Mouse (Mus musculus) embryonic facial prominence, embryonic 14.5 days (tissue): ENCODE results near the gene Ubap1l. TPM values are rescaled to one million over a fixed set of nuclear protein-coding genes. Genes with fewer than 3 reads are reported as not detected.
A peak's percentile ranks its signal among the peaks of the same experiment; 100 is the strongest.
"Not testable (repeated sequence)": the region's sequence is repeated elsewhere in the genome, so short reads cannot be mapped to it uniquely, and the experiment has no call there.

Experiments used
- ATAC-seq: fragments of 200-750 bp; cut with Nextera tagmentation; 2 replicates; pipeline ENCODE4 v1.8.0; 2017; ENCODE audit warnings: low read depth, moderate number of reproducible peaks, moderate TSS enrichment
- DNase-seq: peaks from one replicate; pipeline ENCODE4 v3.0.0-alpha.2; 2015; ENCODE audit warnings: low spot score
- H3K27ac ChIP-seq: fragments of 300-500 bp; sonication (generic); replicated peaks from 2 replicates; pipeline ENCODE4 v1.5.1; 2014; ENCODE audit warnings: low read depth, mild to moderate bottlenecking, low read length, moderate library complexity
- H3K27me3 ChIP-seq: fragments of 300-500 bp; sonication (generic); replicated peaks from 2 replicates; pipeline ENCODE4 v1.6.1; 2014; ENCODE audit warnings: low read length; ENCODE audit not compliant: control insufficient read depth, insufficient read depth
- H3K36me3 ChIP-seq: fragments of 300-500 bp; sonication (generic); 2 replicates; pipeline ENCODE4 v1.6.1; 2014; ENCODE audit warnings: low read length, mixed read lengths; ENCODE audit not compliant: control insufficient read depth, insufficient read depth
- H3K4me1 ChIP-seq: fragments of 300-500 bp; sonication (generic); 2 replicates; pipeline ENCODE4 v1.6.1; 2014; ENCODE audit warnings: antibody characterized with exemption, low read length; ENCODE audit not compliant: control insufficient read depth, insufficient read depth
- H3K4me2 ChIP-seq: fragments of 300-500 bp; sonication (generic); 2 replicates; pipeline ENCODE4 v1.6.1; 2014; ENCODE audit warnings: low read depth, mild to moderate bottlenecking, low read length, moderate library complexity, mixed read lengths
- H3K4me3 ChIP-seq: fragments of 300-500 bp; sonication (generic); 2 replicates; pipeline ENCODE4 v1.5.1; 2014; ENCODE audit warnings: low read depth, mild to moderate bottlenecking, low read length
- H3K9ac ChIP-seq: fragments of 300-500 bp; sonication (generic); 2 replicates; pipeline ENCODE4 v1.6.1; 2014; ENCODE audit warnings: low read depth, mild to moderate bottlenecking, low read length, moderate library complexity, mixed read lengths
- H3K9me3 ChIP-seq: fragments of 300-500 bp; sonication (generic); 2 replicates; pipeline ENCODE4 v1.6.1; 2016; ENCODE audit warnings: low read length; ENCODE audit not compliant: control insufficient read depth
- WGBS: fragments of 180-500 bp; shearing (Covaris S2); extraction: QIAGEN DNeasy Blood & Tissue Kit; methylation state at CpG from one replicate; pipeline ENCODE4 v1.1.7; 2014; 5-methylcytosine and 5-hydroxymethylcytosine counted together
- polyA plus RNA-seq: library from polyadenylated mRNA; unstranded; fragments of >200 nt; fragmentation: Nextera tagmentation; extraction: Ambion mirVana; gene quantifications from 2 replicates; pipeline ENCODE4 v1.2.1, GENCODE M21; 2014

Gene Ubap1l
- polyA plus RNA-seq, 1 experiment from 2014 or later, result 0.72 TPM

DNA sequence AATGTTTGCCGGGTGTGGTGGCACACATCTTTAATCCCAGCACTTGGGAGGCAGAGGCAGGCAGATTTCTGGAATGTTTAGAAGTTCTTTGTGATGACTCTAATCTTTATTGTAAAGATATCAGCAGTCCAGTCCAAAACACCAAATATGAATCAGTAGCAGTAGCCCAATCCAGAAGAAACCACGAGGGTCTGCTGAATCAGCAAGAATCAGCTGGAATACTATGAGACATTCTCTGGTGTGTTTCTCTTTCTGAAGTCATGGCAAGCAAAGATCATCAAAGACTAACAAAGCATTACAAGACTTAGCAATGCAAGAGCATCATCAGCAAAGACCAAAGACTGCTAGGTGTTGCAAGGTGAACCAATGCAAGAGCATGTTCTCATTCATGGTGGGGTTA, 20.4 kb upstream of the Ubap1l start:
- Histone ChIP-seq H3K27me3 (no peaks in the 10 kb centered on the region), H3K27ac (no peak overlapping the region), H3K36me3 (no peaks in the 10 kb centered on the region), H3K4me2 (no peak overlapping the region), H3K4me3 (no peak overlapping the region), H3K9ac (no peak overlapping the region), H3K9me3 (no peaks in the 10 kb centered on the region), H3K4me1 (no peaks in the 10 kb centered on the region)
- no peak for DNase-seq
- no peak for ATAC-seq
- WGBS, result 79% methylated on average over 2 of the region's 2 CpGs

DNA sequence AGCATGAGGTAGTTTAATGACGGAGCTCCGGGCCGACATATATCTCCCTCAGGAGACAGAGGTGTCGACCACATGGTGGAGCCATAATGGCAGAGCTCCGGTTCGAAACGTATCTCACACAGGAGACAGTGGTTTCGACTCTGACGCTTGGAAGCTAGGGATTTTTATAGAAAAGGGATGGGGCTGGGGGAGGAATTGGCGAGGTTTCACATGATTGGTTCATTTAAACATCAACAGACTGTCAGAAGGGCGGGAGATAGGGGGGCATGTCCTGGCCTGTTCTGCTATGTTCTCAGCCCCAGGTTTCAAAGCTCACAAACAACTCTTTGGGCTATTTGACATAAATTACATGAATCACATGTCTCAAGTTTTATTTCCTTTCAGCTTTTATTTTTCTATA, 15.4 kb upstream of the Ubap1l start:
- not testable (repeated sequence) for H3K9me3 ChIP-seq, H3K36me3 ChIP-seq, ATAC-seq, H3K27me3 ChIP-seq, H3K4me1 ChIP-seq, DNase-seq
- 65% methylated on average over 11 of the region's 11 CpGs for WGBS
- H3K9ac ChIP-seq, result peak overlapping the region; percentile 98
- peak overlapping the region; percentile 95 for H3K27ac ChIP-seq
- H3K4me2 ChIP-seq, result peak overlapping the region; percentile 81
- H3K4me3 ChIP-seq, result peak overlapping the region; percentile 96

DNA sequence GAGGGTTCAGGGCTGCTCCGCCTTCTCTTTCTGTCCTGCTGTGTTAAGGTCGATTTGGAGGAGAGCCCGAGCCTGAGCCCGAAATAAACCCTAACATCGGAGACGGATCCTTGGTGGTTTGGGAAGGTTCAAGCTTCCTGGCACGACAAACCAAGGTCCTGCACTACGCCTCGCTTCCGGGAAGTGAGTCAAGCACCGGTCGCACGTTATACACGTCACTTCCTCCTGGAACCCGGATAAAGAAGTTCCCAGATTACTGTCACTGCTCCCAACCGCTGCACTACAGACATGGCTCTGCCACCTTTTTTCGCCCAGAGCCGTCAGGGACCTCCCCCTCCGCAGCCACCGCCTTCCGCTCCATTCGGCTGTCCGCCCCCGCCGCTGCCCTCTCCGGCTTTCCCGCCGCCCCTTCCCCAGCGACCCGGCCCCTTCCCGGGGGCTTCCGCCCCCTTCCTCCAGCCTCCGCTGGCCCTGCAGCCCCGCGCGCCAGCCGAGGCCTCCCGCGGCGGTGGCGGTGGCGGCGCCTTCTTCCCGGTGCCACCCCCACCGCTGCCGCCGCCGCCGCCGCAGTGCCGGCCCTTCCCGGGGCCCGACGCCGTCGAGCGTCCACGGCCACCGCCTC, 14.9 kb upstream of the Ubap1l start, which contains the start of gene Pdcd7:
Gene Pdcd7 (plus strand): TSS at position 251 of the 622 bp plus-strand sequence.
- no peaks in the 10 kb centered on the region for H3K9me3 ChIP-seq
- H3K27ac ChIP-seq, result peak within 1 kb of the TSS; percentile 95
- H3K4me1 ChIP-seq, result peaks cover 9% of the 10 kb centered on the region
- no peaks in the 10 kb centered on the region for H3K27me3 ChIP-seq
- peak within 1 kb of the TSS; percentile 81 for H3K4me2 ChIP-seq
- DNase-seq, result peak; percentile 99
- peak; percentile 97 for ATAC-seq
- WGBS, result under 1% methylated on average over 44 of the region's 59 CpGs
- H3K4me3 ChIP-seq, result peak within 1 kb of the TSS; percentile 96
- H3K36me3 ChIP-seq, result no peaks in the 10 kb centered on the region
- peak within 1 kb of the TSS; percentile 98 for H3K9ac ChIP-seq

DNA sequence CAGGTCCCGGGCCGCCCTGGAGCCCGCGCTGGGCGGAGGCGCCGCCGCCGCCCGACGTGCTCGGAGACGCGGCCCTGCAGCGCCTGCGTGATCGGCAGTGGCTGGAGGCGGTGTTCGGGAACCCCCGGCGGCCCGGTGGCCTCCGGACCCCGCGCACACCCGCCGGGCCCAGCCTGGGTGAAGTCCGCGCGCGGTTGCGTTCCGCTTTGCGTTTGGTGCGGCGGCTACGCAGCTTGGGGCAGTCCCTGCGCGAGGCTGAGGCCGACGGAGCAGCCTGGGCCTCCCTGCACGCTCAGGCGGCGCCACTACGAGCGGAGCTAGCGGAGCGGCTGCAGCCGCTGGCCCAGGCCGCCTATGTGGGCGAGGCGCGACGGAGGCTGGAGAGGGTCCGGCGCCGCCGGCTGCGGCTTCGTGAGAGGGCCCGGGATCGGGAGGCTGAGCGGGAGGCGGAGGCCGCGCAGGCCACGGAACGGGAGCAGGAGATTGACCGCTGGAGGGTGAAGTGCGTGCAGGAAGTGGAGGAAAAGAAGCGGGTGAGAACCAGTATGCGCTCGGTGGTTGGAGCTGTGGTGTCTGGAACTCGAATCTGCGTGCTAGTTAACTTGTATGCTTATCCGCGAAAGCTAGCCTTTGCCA, 14.2 kb upstream of the Ubap1l start:
- peaks cover 9% of the 10 kb centered on the region for H3K4me1 ChIP-seq

DNA sequence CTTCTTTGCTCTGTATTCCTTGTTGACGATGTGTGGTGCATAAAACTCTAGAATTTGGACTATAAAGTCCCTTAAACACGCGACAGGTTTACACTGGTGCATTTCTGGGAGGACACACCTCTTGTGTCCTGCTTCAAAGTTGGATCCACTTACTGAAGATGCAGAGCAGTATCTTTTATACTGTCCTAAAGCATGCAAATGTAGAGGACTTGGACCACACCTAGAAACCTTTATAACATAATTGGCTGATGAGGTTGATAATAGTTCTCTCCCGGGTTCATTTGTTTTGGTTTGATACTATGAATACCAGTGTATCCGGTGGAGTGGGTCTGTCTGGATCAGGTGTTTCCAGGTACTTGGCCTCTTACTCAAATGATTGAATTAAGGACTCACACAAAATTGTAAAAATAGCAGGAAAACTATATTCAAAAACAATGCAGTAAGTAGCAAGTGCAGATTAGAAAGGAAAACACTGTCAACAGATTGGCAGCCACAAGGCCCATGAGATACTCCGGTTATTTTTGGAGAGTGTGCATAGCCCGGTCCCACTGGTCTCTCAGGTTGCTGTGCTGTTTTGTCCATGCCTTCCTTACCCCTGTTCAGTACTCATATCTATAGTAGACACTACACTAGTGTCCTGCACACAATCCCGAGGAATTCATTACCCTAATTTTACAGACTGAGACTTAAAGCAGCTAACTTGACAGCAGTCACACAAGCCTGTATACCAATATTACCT, 13.6 kb upstream of the Ubap1l start:
- peak overlapping the region; percentile 95 for H3K27ac ChIP-seq
- ATAC-seq (no peak), DNase-seq (no peak)
- 42% methylated on average over 8 of the region's 8 CpGs for WGBS
- H3K4me2 ChIP-seq, result peak overlapping the region; percentile 81
- H3K9ac ChIP-seq, result peak overlapping the region; percentile 98
- no peaks in the 10 kb centered on the region for H3K27me3 ChIP-seq
- peaks cover 9% of the 10 kb centered on the region for H3K4me1 ChIP-seq
- no peaks in the 10 kb centered on the region for H3K9me3 ChIP-seq
- H3K4me3 ChIP-seq, result peak overlapping the region; percentile 96
- H3K36me3 ChIP-seq, result no peaks in the 10 kb centered on the region

More for the DNA sequence above, 14.2 kb upstream of the Ubap1l start:
- H3K27me3 ChIP-seq, result no peaks in the 10 kb centered on the region
- DNase-seq, result peak; percentile 15
- peak overlapping the region; percentile 95 for H3K27ac ChIP-seq
- peak overlapping the region; percentile 98 for H3K9ac ChIP-seq
- peak overlapping the region; percentile 81 for H3K4me2 ChIP-seq
- WGBS, result 1% methylated on average over 46 of the region's 77 CpGs
- H3K36me3 ChIP-seq, result no peaks in the 10 kb centered on the region
- ATAC-seq, result peak; percentile 78
- H3K9me3 ChIP-seq, result no peaks in the 10 kb centered on the region
- peak overlapping the region; percentile 96 for H3K4me3 ChIP-seq

DNA sequence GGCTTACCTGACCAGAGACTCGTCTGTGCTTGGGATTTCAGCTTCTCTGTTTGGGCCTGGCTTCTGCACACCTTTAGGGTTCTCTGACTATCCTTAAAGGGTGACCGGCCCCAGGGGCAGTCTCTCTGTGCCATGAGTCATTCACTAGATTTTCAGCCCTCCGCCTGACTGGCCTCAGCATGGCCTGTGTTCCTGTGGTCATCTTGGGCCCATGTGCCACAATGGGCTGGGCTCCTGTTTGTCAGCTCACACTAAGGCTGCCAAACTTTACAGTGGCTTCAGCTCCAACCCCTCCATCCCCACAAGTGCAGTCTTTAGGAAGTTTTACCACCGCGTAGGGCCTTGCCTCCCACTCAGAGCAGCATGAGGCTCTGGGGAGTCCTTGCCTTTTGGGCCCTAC, 7.6 kb upstream of the Ubap1l start:
- WGBS, result 92% methylated on average over 5 of the region's 5 CpGs
- ATAC-seq (no peak), DNase-seq (no peak)
- no peak overlapping the region for H3K9ac ChIP-seq
- no peaks in the 10 kb centered on the region; the same call in 1 of the 2 replicates for H3K4me1 ChIP-seq
- H3K27me3 ChIP-seq, result no peaks in the 10 kb centered on the region
- no peak overlapping the region for H3K27ac ChIP-seq
- H3K9me3 ChIP-seq, result no peaks in the 10 kb centered on the region
- H3K4me2 ChIP-seq, result no peak overlapping the region
- H3K4me3 ChIP-seq, result no peak overlapping the region
- peaks cover 39% of the 10 kb centered on the region for H3K36me3 ChIP-seq

DNA sequence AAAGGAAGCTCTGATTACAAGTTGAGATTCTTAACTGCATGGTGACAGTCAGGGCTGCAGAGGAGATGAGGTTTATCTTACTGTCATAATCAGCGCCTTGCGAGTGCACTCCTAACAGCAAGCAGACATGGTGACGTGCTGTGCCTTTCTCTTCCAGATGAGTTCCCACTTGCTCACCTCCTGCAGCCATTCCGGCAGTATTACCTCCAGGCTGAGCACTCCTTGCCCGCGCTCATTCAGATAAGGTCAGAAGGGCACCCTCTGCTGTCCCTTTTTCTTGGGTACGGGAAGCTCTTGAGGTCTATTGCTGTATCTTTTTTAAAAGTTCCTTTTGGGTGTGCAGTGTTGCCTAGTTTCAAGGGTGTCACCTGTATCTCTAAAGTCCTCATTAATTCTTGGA, 4.3 kb upstream of the Ubap1l start:
- H3K36me3 ChIP-seq, result peaks cover 69% of the 10 kb centered on the region
- no peaks in the 10 kb centered on the region for H3K27me3 ChIP-seq
- no peaks in the 10 kb centered on the region for H3K4me1 ChIP-seq
- no peak for DNase-seq
- WGBS, result 72% methylated on average over 7 of the region's 7 CpGs
- H3K27ac ChIP-seq, result no peak overlapping the region
- no peak overlapping the region for H3K4me2 ChIP-seq
- H3K9me3 ChIP-seq, result no peaks in the 10 kb centered on the region
- no peak overlapping the region for H3K9ac ChIP-seq
- no peak for ATAC-seq
- H3K4me3 ChIP-seq, result no peak overlapping the region

DNA sequence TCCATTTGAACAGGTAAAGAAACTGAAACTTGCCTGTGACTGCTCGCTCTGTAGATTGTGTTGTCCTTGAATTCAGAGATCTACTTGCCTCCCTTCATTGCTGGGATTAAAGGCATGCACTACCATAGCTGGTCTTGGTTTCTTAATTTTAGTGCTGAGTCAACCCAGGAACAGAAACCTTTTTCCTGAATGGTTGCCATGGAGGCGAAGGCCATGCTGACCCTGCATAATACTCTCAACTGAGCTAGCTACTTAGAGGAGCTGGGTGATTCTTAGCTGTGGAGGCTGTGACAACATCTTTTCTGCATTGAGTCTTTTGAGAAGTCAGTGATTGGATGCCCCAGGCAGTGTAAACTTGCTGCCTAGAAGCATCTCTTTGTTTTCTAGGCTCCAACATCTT, 3.9 kb upstream of the Ubap1l start:
- no peak overlapping the region for H3K4me3 ChIP-seq
- no peak overlapping the region for H3K9ac ChIP-seq
- H3K27ac ChIP-seq, result no peak overlapping the region
- no peak for ATAC-seq
- 90% methylated on average over 2 of the region's 2 CpGs for WGBS
- DNase-seq, result no peak
- no peak overlapping the region for H3K4me2 ChIP-seq
- H3K27me3 ChIP-seq, result no peaks in the 10 kb centered on the region
- peaks cover 72% of the 10 kb centered on the region for H3K36me3 ChIP-seq
- no peaks in the 10 kb centered on the region for H3K9me3 ChIP-seq
- H3K4me1 ChIP-seq, result no peaks in the 10 kb centered on the region
